In the genomic region with DNA sequence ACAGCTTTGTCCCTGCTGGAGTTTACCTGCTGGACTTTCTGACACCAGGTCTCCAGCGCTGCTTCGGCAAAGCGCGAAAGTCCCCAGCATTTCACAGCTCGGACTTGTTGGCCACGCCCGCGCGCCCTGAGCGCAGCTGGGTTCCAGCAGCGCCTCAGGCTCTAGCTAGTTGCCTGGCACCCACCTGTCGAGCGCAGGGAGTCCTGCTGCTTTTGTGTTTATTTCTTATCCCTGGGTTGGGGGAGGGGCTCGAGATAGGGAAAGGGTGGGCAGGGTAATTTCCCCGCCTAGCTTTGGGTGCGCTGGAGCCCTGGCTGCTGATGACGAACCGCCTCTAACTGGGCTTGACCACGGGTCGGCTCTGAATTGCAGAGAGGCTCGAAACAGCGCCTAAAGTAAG, we compare ENCODE assay signal across 30 mouse cellular contexts. TPM values are rescaled to one million over a fixed set of nuclear protein-coding genes. Genes with fewer than 3 reads are reported as not detected.
DNase-seq lines count a peak whose midpoint lies in the region; ATAC-seq and TF ChIP-seq lines count a peak whose summit lies in the region.
"Had no signal": no experiment of that assay in that cellular context is flagged by ENCODE, and none has a peak within 500 bp of the region (broad histone marks: within the 10 kb centered on the region; RNA-seq: fewer than 3 reads in every experiment).

No protein-coding gene starts in this region.

- WGBS in limb, embryonic 11.5 days = under 1% methylated on average over 22 of the region's 22 CpGs
- 1% methylated on average over 22 of the region's 22 CpGs for WGBS in limb, embryonic 10.5 days
- 1% methylated on average over 22 of the region's 22 CpGs for WGBS in embryonic facial prominence, embryonic 10.5 days

- H3K36me3 ChIP-seq in limb, embryonic 11.5 days (ENCODE audit: control insufficient read depth, insufficient read depth, low read length) = no peaks in the 10 kb centered on the region
- H3K36me3 ChIP-seq in limb, embryonic 10.5 days = no peaks in the 10 kb centered on the region
- H3K36me3 ChIP-seq in ES-E14 (ENCODE audit: control insufficient read depth, insufficient read depth, low read length, poor library complexity, severe bottlenecking) = no peaks in the 10 kb centered on the region
- H3K36me3 ChIP-seq in embryonic facial prominence, embryonic 10.5 days (replicated peaks) = no peaks in the 10 kb centered on the region
- H3K36me3 ChIP-seq: heart, embryonic 13.5 days; limb, embryonic 12.5 days; lung, embryonic 15.5 days; midbrain, embryonic 12.5 days had no signal

- peak; percentile 41 for DNase-seq in limb, embryonic 11.5 days (ENCODE audit: low spot score)
- DNase-seq in limb, embryonic 10.5 days (ENCODE audit: low spot score) = no peak
- peak; percentile 75 for DNase-seq in ES-E14 (ENCODE audit: low read depth, low spot score)
- DNase-seq in embryonic facial prominence, embryonic 10.5 days (ENCODE audit: low spot score) = peak; percentile 34
- peak; percentile 40 for DNase-seq in retina, postnatal 1 day
- no peak for DNase-seq in layer of hippocampus, adult 11-12 months (ENCODE audit: low spot score)
- DNase-seq in embryo, embryonic 10.5 days (ENCODE audit: low spot score) = no peak
- DNase-seq: B cell, adult 2 months; cerebellum, adult 8-10 months; cerebellum, postnatal 25 days; gastrocnemius, adult 2 months; heart, adult 2 months; heart, postnatal 10 days; kidney, adult 8-10 months; layer of hippocampus, adult 9-11 months; right cerebral cortex, adult 18-20 months; spleen, adult 18-20 months; thymus, postnatal 25 days had no signal

- no peaks in the 10 kb centered on the region for H3K9me3 ChIP-seq in limb, embryonic 11.5 days (ENCODE audit: control insufficient read depth, low read length)
- no peaks in the 10 kb centered on the region for H3K9me3 ChIP-seq in limb, embryonic 10.5 days (replicated peaks)
- no peaks in the 10 kb centered on the region for H3K9me3 ChIP-seq in ES-E14 (ENCODE audit: control insufficient read depth, insufficient read depth, low read depth, low read length)
- no peaks in the 10 kb centered on the region for H3K9me3 ChIP-seq in embryonic facial prominence, embryonic 10.5 days
- H3K9me3 ChIP-seq: heart, embryonic 13.5 days; limb, embryonic 12.5 days; lung, embryonic 15.5 days; midbrain, embryonic 12.5 days had no signal

- H3K4me3 ChIP-seq in limb, embryonic 11.5 days (ENCODE audit: low read depth, low read length) = no peak overlapping the region
- no peak overlapping the region for H3K4me3 ChIP-seq in limb, embryonic 10.5 days
- no peak overlapping the region for H3K4me3 ChIP-seq in ES-E14 (ENCODE audit: insufficient read depth in 1 of 2, low read depth in 1 of 2, low read length in 2 of 2, poor library complexity in 1 of 2, severe bottlenecking in 1 of 2)
- H3K4me3 ChIP-seq in embryonic facial prominence, embryonic 10.5 days = no peak overlapping the region
- H3K4me3 ChIP-seq: gastrocnemius, adult 2 months; heart, adult 2 months; heart, embryonic 13.5 days; limb, embryonic 12.5 days; lung, embryonic 15.5 days; midbrain, embryonic 12.5 days had no signal

- H3K4me2 ChIP-seq in limb, embryonic 11.5 days (ENCODE audit: low read depth, severe bottlenecking) = no peak overlapping the region
- H3K4me2 ChIP-seq: heart, embryonic 13.5 days; limb, embryonic 12.5 days; liver, embryonic 11.5 days; lung, embryonic 15.5 days; midbrain, embryonic 12.5 days had no signal

- in situ Hi-C loops in ES-E14 (cut with MboI; ENCODE audit: low sequenced_read_pairs in 2 of 2, unreplicated experiment in 2 of 2) = no loop called here

- peaks cover 95% of the 10 kb centered on the region for H3K27me3 ChIP-seq in limb, embryonic 11.5 days (ENCODE audit: control insufficient read depth, insufficient read depth, low read length)
- peaks cover 100% of the 10 kb centered on the region for H3K27me3 ChIP-seq in limb, embryonic 10.5 days (ENCODE audit: low read depth, poor library complexity, severe bottlenecking)
- H3K27me3 ChIP-seq in embryonic facial prominence, embryonic 10.5 days (replicated peaks; ENCODE audit: low read depth, poor library complexity, severe bottlenecking) = peaks cover 100% of the 10 kb centered on the region
- H3K27me3 ChIP-seq: Patski had no signal

- no peak overlapping the region for H3K27ac ChIP-seq in limb, embryonic 11.5 days (replicated peaks; ENCODE audit: low read depth, low read length)
- no peak overlapping the region for H3K27ac ChIP-seq in limb, embryonic 10.5 days
- H3K27ac ChIP-seq in ES-E14 (ENCODE audit: insufficient read depth, low read depth, low read length, poor library complexity, severe bottlenecking) = no peak overlapping the region
- no peak overlapping the region for H3K27ac ChIP-seq in embryonic facial prominence, embryonic 10.5 days (replicated peaks)
- H3K27ac ChIP-seq: gastrocnemius, adult 2 months; heart, adult 2 months; heart, embryonic 13.5 days; kidney, postnatal 0 days; limb, embryonic 12.5 days; lung, embryonic 15.5 days; midbrain, embryonic 12.5 days had no signal

- H3K4me1 ChIP-seq in limb, embryonic 11.5 days (ENCODE audit: control insufficient read depth, insufficient read depth, low read length) = 0 out of 2 replicates have a peak, but pooled peaks cover 9% of the 10 kb centered on the region
- H3K4me1 ChIP-seq in limb, embryonic 10.5 days = peaks cover 54% of the 10 kb centered on the region
- peaks cover 0 to 19% of the 10 kb centered on the region in 2 experiments; a peak in 2 of 4 replicates for H3K4me1 ChIP-seq in ES-E14 (ENCODE audit: control insufficient read depth in 2 of 2, insufficient read depth in 2 of 2, low read length in 2 of 2, poor library complexity in 1 of 2)
- H3K4me1 ChIP-seq in embryonic facial prominence, embryonic 10.5 days = peaks cover 50% of the 10 kb centered on the region

- ATAC-seq in limb, embryonic 11.5 days (ENCODE audit: insufficient number of reproducible peaks, low FRiP score, low TSS enrichment, low read depth) = no peak
- ATAC-seq: forebrain, embryonic 16.5 days; intestine, embryonic 16.5 days; Patski had no signal

- no peak overlapping the region for H3K9ac ChIP-seq in limb, embryonic 11.5 days (ENCODE audit: low read length)
- no peak overlapping the region for H3K9ac ChIP-seq in ES-E14 (ENCODE audit: insufficient read depth, low read depth, low read length, poor library complexity, severe bottlenecking)
- H3K9ac ChIP-seq: heart, embryonic 13.5 days; limb, embryonic 12.5 days; lung, embryonic 15.5 days; midbrain, embryonic 12.5 days had no signal

TF ChIP-seq in ES-E14, 5 proteins besides CTCF, POLR2A, EP300 and RAD21:
- TF ChIP-seq HCFC1 (IDR thresholded peaks at IDR 0.05; ENCODE audit: borderline replicate concordance, insufficient read depth, low read length) (no peak), ZC3H11A (IDR thresholded peaks at IDR 0.05; ENCODE audit: borderline replicate concordance, low read depth, low read length) (no peak), ZNF384 (IDR thresholded peaks at IDR 0.05; ENCODE audit: low read depth, low read length) (no peak), CHD2 (IDR thresholded peaks at IDR 0.05; ENCODE audit: low read depth, low read length) (no peak), MAFK (IDR thresholded peaks at IDR 0.05; ENCODE audit: insufficient read depth, low read depth, low read length) (no peak)

RNA-seq across cellular contexts. Expression of a gene that starts 1.5 kb away (rescaled TPM):
- 0.13 TPM in 1 of 2 replicates, not detected in the other for polyA plus RNA-seq in limb, embryonic 11.5 days (2014; fragmentation: Nextera tagmentation; extraction: Ambion mirVana)
- polyA plus RNA-seq in limb, embryonic 10.5 days (2016; fragmentation: Nextera tagmentation; extraction: Ambion mirVana) = 0.58 and 0.74 TPM in 2 replicates
- 4.7 and 8.5 TPM in 2 replicates for total RNA-seq in ES-E14 (2012; rRNA removed)
- 0.89 and 1.2 TPM in 2 replicates for polyA plus RNA-seq in embryonic facial prominence, embryonic 10.5 days (2016; fragmentation: Nextera tagmentation; extraction: Ambion mirVana)
- total RNA-seq: heart, adult 2 months; heart, postnatal 10 days; hematopoietic stem cell, adult 5-6 weeks; megakaryocyte progenitor cell, adult 5-6 weeks; MEL had no signal
- polyA plus RNA-seq: liver, embryonic 11.5 days had no signal

Comparison
In these comparisons a context has a peak if more than half of its experiments do, and no peak if none do; other contexts are left out.
1. DNase-seq: peak in limb, embryonic 11.5 days (single experiment), ES-E14 (single experiment), embryonic facial prominence, embryonic 10.5 days (single experiment) and retina, postnatal 1 day (single experiment); none in limb, embryonic 10.5 days (single experiment), layer of hippocampus, adult 11-12 months (single experiment) and embryo, embryonic 10.5 days (single experiment).